ENCODE assay signal across 22 mouse cellular contexts in genomic region chr9:20979769-20980168, GRCm38 (mm10). TPM values are rescaled to one million over a fixed set of nuclear protein-coding genes. Genes with fewer than 3 reads are reported as not detected.
"Had no signal": no experiment of that assay in that cellular context is flagged by ENCODE, and none has a peak within 500 bp of the region (broad histone marks: within the 10 kb centered on the region; RNA-seq: fewer than 3 reads in every experiment).

No protein-coding gene starts in this region.

- ATAC-seq: intestine, postnatal 0 days; liver, postnatal 0 days; lung, postnatal 0 days had no signal

- DNase-seq: kidney, adult 2 months; kidney, postnatal 25 days; layer of hippocampus, postnatal 36 days; left cerebral cortex, postnatal 4 days; liver, postnatal 0 days; lung, embryonic 14.5 days; midbrain, embryonic 14.5 days; retina, postnatal 1 day; right cerebral cortex, postnatal 25 days; spleen, adult 18-20 months; thymus, adult 18-20 months had no signal

- H3K9ac ChIP-seq: limb, embryonic 12.5 days; limb, embryonic 15.5 days; liver, embryonic 14.5 days; liver, postnatal 0 days; lung, embryonic 14.5 days; neural tube, embryonic 12.5 days; neural tube, embryonic 15.5 days had no signal

- H3K4me2 ChIP-seq: limb, embryonic 12.5 days; limb, embryonic 15.5 days; liver, embryonic 11.5 days; lung, embryonic 14.5 days; midbrain, embryonic 11.5 days; neural tube, embryonic 12.5 days; neural tube, embryonic 15.5 days had no signal

- H3K4me3 ChIP-seq: left cerebral cortex, adult 2 months; limb, embryonic 12.5 days; limb, embryonic 15.5 days; neural tube, embryonic 12.5 days; neural tube, embryonic 15.5 days had no signal

- H3K36me3 ChIP-seq: limb, embryonic 12.5 days; limb, embryonic 15.5 days; neural tube, embryonic 12.5 days; neural tube, embryonic 15.5 days had no signal

- H3K27me3 ChIP-seq: limb, embryonic 12.5 days; limb, embryonic 15.5 days; neural tube, embryonic 15.5 days had no signal

- H3K9me3 ChIP-seq: limb, embryonic 12.5 days; limb, embryonic 15.5 days; neural tube, embryonic 12.5 days; neural tube, embryonic 15.5 days had no signal

- H3K27ac ChIP-seq: kidney, postnatal 0 days; left cerebral cortex, adult 2 months; liver, embryonic 14.5 days; neural tube, embryonic 12.5 days; neural tube, embryonic 15.5 days had no signal

RNA-seq across cellular contexts. Expression of gene Icam4, which starts 49.4 kb away (rescaled TPM):
- total RNA-seq: left cerebral cortex, postnatal 4 days had no signal
- polyA plus RNA-seq: midbrain, embryonic 14.5 days; neural tube, embryonic 15.5 days had no signal
